30 mouse cellular contexts compared by ENCODE assay signal in the genomic region with DNA sequence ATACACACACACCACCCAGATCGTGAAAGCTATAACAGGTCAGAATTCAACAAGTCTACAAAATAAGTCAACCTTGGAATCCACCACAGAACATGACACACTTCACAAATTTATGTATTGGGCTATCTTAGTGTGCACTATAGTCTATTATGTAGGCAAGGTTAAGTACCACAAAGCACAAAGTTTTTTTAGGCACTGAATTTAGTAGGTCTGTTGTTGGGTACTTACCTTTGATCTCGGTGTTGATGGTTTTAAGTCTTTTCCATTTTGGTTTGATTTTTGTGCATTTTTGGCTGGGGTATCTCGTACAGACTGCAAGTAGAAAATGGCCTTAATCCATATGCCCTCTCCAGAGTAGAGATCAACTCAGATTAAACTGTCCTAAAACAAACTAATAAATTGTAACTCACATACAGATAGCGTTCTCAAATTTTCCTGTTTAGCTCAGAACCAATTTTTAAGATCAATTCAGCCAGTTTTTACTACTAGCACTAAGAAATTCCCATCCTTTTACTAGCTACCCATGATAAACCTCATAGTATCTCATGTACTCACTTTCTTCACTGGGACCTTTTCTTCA. TPM values are rescaled to one million over a fixed set of nuclear protein-coding genes. Genes with fewer than 3 reads are reported as not detected.
DNase-seq lines count a peak whose midpoint lies in the region; ATAC-seq and TF ChIP-seq lines count a peak whose summit lies in the region.
"Had no signal": no experiment of that assay in that cellular context is flagged by ENCODE, and none has a peak within 500 bp of the region (broad histone marks: within the 10 kb centered on the region; RNA-seq: fewer than 3 reads in every experiment).

No protein-coding gene starts in this region.

- TF ChIP-seq POLR2A in CH12.LX (IDR thresholded peaks at IDR 0.05; ENCODE audit: low read depth, low read length) = peak; percentile 35; the same call in 1 of the 2 replicates
- TF ChIP-seq POLR2A in MEL (IDR thresholded peaks at IDR 0.05; ENCODE audit: control insufficient read depth in 1 of 2, insufficient read depth in 1 of 2, low read depth in 1 of 2, low read length in 2 of 2, poor library complexity in 1 of 2) = peak in 1 of 2 experiments; percentile 4; a peak in 1 of 4 replicates
- no peak for TF ChIP-seq POLR2A in embryonic fibroblast, embryonic 13.5 days (IDR thresholded peaks at IDR 0.05; ENCODE audit: low read depth, low read length)

- H3K4me1 ChIP-seq in midbrain, embryonic 10.5 days = peaks cover 22% of the 10 kb centered on the region
- peaks cover 9% of the 10 kb centered on the region for H3K4me1 ChIP-seq in midbrain, embryonic 14.5 days (ENCODE audit: control insufficient read depth, insufficient read depth, low read length)
- H3K4me1 ChIP-seq in CH12.LX (ENCODE audit: control insufficient read depth in 1 of 2, insufficient read depth in 2 of 2) (peaks cover 3 to 58% of the 10 kb centered on the region in 2 experiments; a peak in 3 of 4 replicates), MEL (ENCODE audit: control insufficient read depth in 1 of 2, insufficient read depth in 2 of 2, low read length in 2 of 2) (peaks cover 2 to 9% of the 10 kb centered on the region in 2 experiments; a peak in 3 of 4 replicates)
- peaks cover 2% of the 10 kb centered on the region; the same call in 1 of the 2 replicates for H3K4me1 ChIP-seq in embryonic fibroblast, embryonic 13.5 days (ENCODE audit: control insufficient read depth, insufficient read depth, low read length)

- peaks cover 99% of the 10 kb centered on the region for H3K36me3 ChIP-seq in midbrain, embryonic 10.5 days
- peaks cover 87% of the 10 kb centered on the region for H3K36me3 ChIP-seq in midbrain, embryonic 14.5 days (ENCODE audit: control insufficient read depth, insufficient read depth, low read length)
- peaks cover 54 to 96% of the 10 kb centered on the region in 2 experiments for H3K36me3 ChIP-seq in CH12.LX (replicated peaks in 1 of 2; ENCODE audit: control insufficient read depth in 1 of 2, insufficient read depth in 1 of 2, low read length in 1 of 2)
- H3K36me3 ChIP-seq in MEL (ENCODE audit: control insufficient read depth in 1 of 2, insufficient read depth in 2 of 2, low read length in 2 of 2) = peaks cover 79 to 80% of the 10 kb centered on the region in 2 experiments

- no peak for TF ChIP-seq RAD21 in CH12.LX (IDR thresholded peaks at IDR 0.05; ENCODE audit: low read depth, low read length)
- no peak for TF ChIP-seq RAD21 in MEL (IDR thresholded peaks at IDR 0.05; ENCODE audit: low read depth, low read length)

- H3K9me3 ChIP-seq in midbrain, embryonic 10.5 days (replicated peaks) = no peaks in the 10 kb centered on the region
- no peaks in the 10 kb centered on the region for H3K9me3 ChIP-seq in midbrain, embryonic 14.5 days (ENCODE audit: control insufficient read depth, low read length)
- H3K9me3 ChIP-seq in CH12.LX (replicated peaks; ENCODE audit: low read length) (no peaks in the 10 kb centered on the region), MEL (replicated peaks; ENCODE audit: insufficient read depth, low read length) (no peaks in the 10 kb centered on the region)
- H3K9me3 ChIP-seq: embryonic facial prominence, embryonic 10.5 days; embryonic facial prominence, embryonic 12.5 days; forebrain, embryonic 10.5 days; forebrain, embryonic 12.5 days; G1E had no signal

- in situ Hi-C loops in CH12.LX (cut with MboI; ENCODE audit: low pct_ligation_motif_present, low pct_unique_long_range_greater_than_20kb, low sequenced_read_pairs) = no loop called here

- no peak overlapping the region for H3K27ac ChIP-seq in midbrain, embryonic 10.5 days (replicated peaks)
- H3K27ac ChIP-seq in midbrain, embryonic 14.5 days (replicated peaks; ENCODE audit: low read depth, low read length) = no peak overlapping the region
- H3K27ac ChIP-seq in CH12.LX (ENCODE audit: insufficient read depth, low read depth) (no peak overlapping the region), MEL (ENCODE audit: control insufficient read depth, low read depth, low read length) (no peak overlapping the region; the same call in 1 of the 2 replicates)
- H3K27ac ChIP-seq in embryonic fibroblast, embryonic 13.5 days (ENCODE audit: insufficient read depth, low read length) = 0 out of 2 replicates have a peak overlapping the region, but pooled peaks have one; percentile 18
- H3K27ac ChIP-seq: embryonic facial prominence, embryonic 10.5 days; embryonic facial prominence, embryonic 12.5 days; forebrain, embryonic 10.5 days; forebrain, embryonic 12.5 days had no signal

- DNase-seq in midbrain, embryonic 10.5 days (ENCODE audit: low spot score) = peak; percentile 3
- no peak for DNase-seq in midbrain, embryonic 14.5 days
- DNase-seq in CH12.LX (ENCODE audit: extremely low read depth) (no peak), MEL (ENCODE audit: low read depth, low spot score) (peak; percentile 42)
- no peak for DNase-seq in cerebellum, postnatal 4 days (ENCODE audit: low spot score in 2 of 2)
- DNase-seq in cerebellum, adult 8-10 months = no peak
- no peak for DNase-seq in right cerebral cortex, postnatal 36 days (ENCODE audit: low spot score in 2 of 2)
- DNase-seq: adrenal gland, adult 8-10 months; adrenal gland, postnatal 14 days; adrenal gland, postnatal 36 days; B cell, adult 2 months; cerebellum, adult 11-12 months; cerebellum, adult 2 months; cerebellum, adult 9-11 months; cerebellum, postnatal 14 days; cerebellum, postnatal 36 days had no signal

- dilution Hi-C loops in CH12.LX (cut with MboI; ENCODE audit: extremely low pct_ligation_motif_present, extremely low pct_unique_long_range_greater_than_20kb, low sequenced_read_pairs) = no loop called here

- TF ChIP-seq CTCF in CH12.LX (conservative IDR thresholded peaks at IDR 0.05 in 1 of 2, IDR thresholded peaks at IDR 0.05 in 1 of 2; ENCODE audit: low read depth in 2 of 2, low read length in 2 of 2) (no peak), MEL (IDR thresholded peaks at IDR 0.05 in 2 of 3, conservative IDR thresholded peaks at IDR 0.05 in 1 of 3; ENCODE audit: control insufficient read depth in 1 of 3, insufficient read depth in 1 of 3, low read depth in 2 of 3, low read length in 3 of 3, poor library complexity in 1 of 3, severe bottlenecking in 1 of 3) (no peak)
- no peak for TF ChIP-seq CTCF in embryonic fibroblast, embryonic 13.5 days (IDR thresholded peaks at IDR 0.05; ENCODE audit: borderline replicate concordance, insufficient read depth, low read length)

- WGBS in midbrain, embryonic 10.5 days = 90% methylated on average over 4 of the region's 4 CpGs
- WGBS in midbrain, embryonic 14.5 days = 85% methylated on average over 4 of the region's 4 CpGs

- no peak overlapping the region for H3K4me2 ChIP-seq in midbrain, embryonic 14.5 days (ENCODE audit: low read length)
- H3K4me2 ChIP-seq in CH12.LX (ENCODE audit: insufficient read depth, low read depth, poor library complexity, severe bottlenecking) = no peak overlapping the region
- H3K4me2 ChIP-seq: embryonic facial prominence, embryonic 12.5 days; forebrain, embryonic 12.5 days had no signal

- no peaks in the 10 kb centered on the region for H3K27me3 ChIP-seq in midbrain, embryonic 10.5 days (ENCODE audit: low read depth, poor library complexity, severe bottlenecking)
- H3K27me3 ChIP-seq in midbrain, embryonic 14.5 days (ENCODE audit: control insufficient read depth, insufficient read depth, low read length) = no peaks in the 10 kb centered on the region
- no peaks in the 10 kb centered on the region for H3K27me3 ChIP-seq in CH12.LX (replicated peaks)
- H3K27me3 ChIP-seq in MEL (ENCODE audit: control insufficient read depth in 1 of 2, insufficient read depth in 2 of 2, low read length in 2 of 2) = no peaks in the 10 kb centered on the region
- H3K27me3 ChIP-seq: embryonic facial prominence, embryonic 12.5 days; forebrain, embryonic 12.5 days had no signal

- TF ChIP-seq EP300 in CH12.LX (IDR thresholded peaks at IDR 0.05; ENCODE audit: low read length) = no peak
- TF ChIP-seq EP300 in MEL (IDR thresholded peaks at IDR 0.05; ENCODE audit: low read depth in 1 of 2, low read length in 2 of 2) = no peak

- H3K4me3 ChIP-seq in midbrain, embryonic 10.5 days = no peak overlapping the region
- no peak overlapping the region for H3K4me3 ChIP-seq in midbrain, embryonic 14.5 days (replicated peaks; ENCODE audit: low read depth, low read length)
- H3K4me3 ChIP-seq in CH12.LX (replicated peaks in 1 of 3; ENCODE audit: low read depth in 2 of 3, low read length in 2 of 3, poor library complexity in 1 of 3) (no peak overlapping the region), MEL (ENCODE audit: control insufficient read depth in 1 of 2, insufficient read depth in 1 of 2, low read depth in 2 of 2, low read length in 2 of 2) (no peak overlapping the region; a peak in 1 of 4 replicates)
- H3K4me3 ChIP-seq in embryonic fibroblast, embryonic 13.5 days (ENCODE audit: insufficient read depth, low read length) = no peak overlapping the region
- H3K4me3 ChIP-seq: embryonic facial prominence, embryonic 10.5 days; embryonic facial prominence, embryonic 12.5 days; erythroblast, embryonic 14.5 days; forebrain, embryonic 10.5 days; forebrain, embryonic 12.5 days had no signal

- H3K9ac ChIP-seq in midbrain, embryonic 14.5 days (replicated peaks; ENCODE audit: low read length) = no peak overlapping the region
- H3K9ac ChIP-seq in CH12.LX (ENCODE audit: insufficient read depth, low read depth) (peak overlapping the region; percentile 19; the same call in 1 of the 2 replicates), MEL (ENCODE audit: control insufficient read depth, low read depth, low read length, poor library complexity, severe bottlenecking) (peak overlapping the region; percentile 9; the same call in 1 of the 2 replicates)
- H3K9ac ChIP-seq: embryonic facial prominence, embryonic 12.5 days; forebrain, embryonic 12.5 days had no signal

- H3K79me2 ChIP-seq in CH12.LX (replicated peaks; ENCODE audit: control insufficient read depth, extremely low read depth, insufficient read depth, poor library complexity, severe bottlenecking) (peaks cover 59% of the 10 kb centered on the region), MEL (ENCODE audit: control insufficient read depth, insufficient read depth, low read length, poor library complexity) (peaks cover 37% of the 10 kb centered on the region)

- ATAC-seq in midbrain, embryonic 14.5 days (ENCODE audit: low FRiP score, low TSS enrichment) = no peak
- ATAC-seq: activated CD4-positive, CD25-positive, alpha-beta regulatory T cell, adult 4 months; CD4-positive, CD25-positive, alpha-beta regulatory T cell, adult 4 months; forebrain, embryonic 14.5 days; forebrain, embryonic 16.5 days had no signal

RNA-seq across cellular contexts. Expression of gene Npm1, which starts 6.5 kb away (rescaled TPM):
- 1,028 and 1,324 TPM in 2 replicates for polyA plus RNA-seq in midbrain, embryonic 10.5 days (2016; fragmentation: Nextera tagmentation; extraction: Ambion mirVana)
- polyA plus RNA-seq in midbrain, embryonic 14.5 days (2014; fragmentation: Nextera tagmentation; extraction: Ambion mirVana) = 485 and 506 TPM in 2 replicates
- total RNA-seq in CH12.LX (2012; rRNA removed) (3,603 and 3,941 TPM in 2 replicates), CH12.LX (2014; rRNA removed) (8,076 and 8,441 TPM in 2 replicates), MEL (2012; rRNA removed) (4,033 and 4,319 TPM in 2 replicates)
- polyA plus RNA-seq in CH12.LX (2012; ENCODE audit: insufficient read length, low read depth) (6,953 and 7,125 TPM in 2 replicates), MEL (2012; ENCODE audit: insufficient read depth in 1 of 2, insufficient read length in 2 of 2, low read depth in 1 of 2, low replicate concordance in 2 of 2, missing spikeins in 1 of 2) (1,000 to 10,000 TPM in 1 of 2 experiments, 100 to 1,000 TPM in 1; 839 to 3,244 TPM)
- polyA plus RNA-seq in embryonic fibroblast, embryonic 13.5 days (2011; ENCODE audit: insufficient read length, low read depth, missing spikeins) = 1,604 and 1,816 TPM in 2 replicates

RNA-seq across cellular contexts. Expression of gene Fgf18, which starts 9.3 kb away (rescaled TPM):
- polyA plus RNA-seq in midbrain, embryonic 10.5 days (2016; fragmentation: Nextera tagmentation; extraction: Ambion mirVana) = 6.5 and 8.8 TPM in 2 replicates
- polyA plus RNA-seq in midbrain, embryonic 14.5 days (2014; fragmentation: Nextera tagmentation; extraction: Ambion mirVana) = 4.7 and 5.5 TPM in 2 replicates
- total RNA-seq in CH12.LX (2012; rRNA removed) = not detected in 2 replicates
- total RNA-seq in CH12.LX (2014; rRNA removed) = not detected in 2 replicates
- polyA plus RNA-seq in CH12.LX (2012; ENCODE audit: insufficient read length, low read depth) = 0.41 TPM in 1 of 2 replicates, not detected in the other
- total RNA-seq in MEL (2012; rRNA removed) = 0.15 and 0.16 TPM in 2 replicates
- polyA plus RNA-seq in MEL (2012; ENCODE audit: insufficient read depth in 1 of 2, insufficient read length in 2 of 2, low read depth in 1 of 2, low replicate concordance in 2 of 2, missing spikeins in 1 of 2) = under 1 TPM in 1 of 2 experiments, not detected in 1; 0.40 TPM
- 0.83 and 8.3 TPM in 2 replicates for polyA plus RNA-seq in embryonic fibroblast, embryonic 13.5 days (2011; ENCODE audit: insufficient read length, low read depth, missing spikeins)
- total RNA-seq: G1E had no signal
- polyA plus RNA-seq: activated CD4-positive, CD25-positive, alpha-beta regulatory T cell, adult 4 months; CD4-positive, CD25-positive, alpha-beta regulatory T cell, adult 4 months; erythroblast, embryonic 14.5 days; G1E had no signal

RNA-seq across cellular contexts. Expression of gene Tlx3, which starts 46.9 kb away (rescaled TPM):
- 2.0 and 3.3 TPM in 2 replicates for polyA plus RNA-seq in midbrain, embryonic 10.5 days (2016; fragmentation: Nextera tagmentation; extraction: Ambion mirVana)
- polyA plus RNA-seq in midbrain, embryonic 14.5 days (2014; fragmentation: Nextera tagmentation; extraction: Ambion mirVana) = 3.3 and 6.2 TPM in 2 replicates
- not detected in 2 replicates for total RNA-seq in CH12.LX (2012; rRNA removed)
- not detected in 2 replicates for total RNA-seq in CH12.LX (2014; rRNA removed)
- not detected in 2 replicates for polyA plus RNA-seq in CH12.LX (2012; ENCODE audit: insufficient read length, low read depth)
- total RNA-seq in MEL (2012; rRNA removed) = not detected in 2 replicates
- polyA plus RNA-seq in MEL (2012; ENCODE audit: insufficient read depth in 1 of 2, insufficient read length in 2 of 2, low read depth in 1 of 2, low replicate concordance in 2 of 2, missing spikeins in 1 of 2) = not detected
- polyA plus RNA-seq in embryonic fibroblast, embryonic 13.5 days (2011; ENCODE audit: insufficient read length, low read depth, missing spikeins) = not detected in 2 replicates
- total RNA-seq: adrenal gland, postnatal 14 days; G1E; gastrocnemius, adult 18-20 months had no signal
- polyA plus RNA-seq: activated CD4-positive, CD25-positive, alpha-beta regulatory T cell, adult 4 months; CD4-positive, CD25-positive, alpha-beta regulatory T cell, adult 4 months; cortical plate, adult 2 months; forebrain, embryonic 10.5 days; forebrain, embryonic 14.5 days; forebrain, embryonic 16.5 days; frontal cortex, adult 2 months had no signal

Comparison
In these comparisons a context has a peak if more than half of its experiments do, and no peak if none do; other contexts are left out.
1. DNase-seq: peak in midbrain, embryonic 10.5 days (single experiment) and MEL (single experiment); none in midbrain, embryonic 14.5 days (single experiment), CH12.LX (single experiment), cerebellum, postnatal 4 days (0 of 2), cerebellum, adult 8-10 months (single experiment) and right cerebral cortex, postnatal 36 days (0 of 2).